Mouse (Mus musculus) kidney, postnatal 25 days (tissue): ENCODE measurements at regions not wholly inside any gene's neighbourhood (a gene's known extent, or its start where the extent isn't known, plus 50 kb on each side); places are given as distances from the start of the nearest gene placed in this dataset.

ENCODE experiments used
- DNase-seq, 2 experiments: peaks; one replicate each; pipeline ENCODE4 v3.0.0; 2021; ENCODE audit warnings: mixed read lengths in 2 of 2

- DNase-seq = no peak
Observed at GRCm38 (mm10) chr16:50766055-50766770, 175.3 kb upstream of the Ccdc54 start.

- no peak for DNase-seq
Observed at GRCm38 (mm10) chr16:50762096-50762495, 171.1 kb upstream of the Ccdc54 start.

- no peak for DNase-seq
Observed at GRCm38 (mm10) chr16:50759979-50760378, 169.0 kb upstream of the Ccdc54 start.

- DNase-seq = peak; percentile 50 to 63
Observed at GRCm38 (mm10) chr16:50756696-50757095, 165.7 kb upstream of the Ccdc54 start.

GRCm38 (mm10) chr16:50753612-50754389 lies 162.8 kb upstream of the Ccdc54 start:
- DNase-seq = peak; percentile 69 to 80

- no peak for DNase-seq
Observed at GRCm38 (mm10) chr16:50753046-50753445, 162.1 kb upstream of the Ccdc54 start.

- peak; percentile 48 to 54 for DNase-seq
Observed at GRCm38 (mm10) chr16:50752277-50752600, 161.3 kb upstream of the Ccdc54 start.

- DNase-seq = no peak
Observed at GRCm38 (mm10) chr16:50751495-50752276, 160.7 kb upstream of the Ccdc54 start.

GRCm38 (mm10) chr16:50747698-50748097 lies 156.7 kb upstream of the Ccdc54 start:
- no peak for DNase-seq

- no peak for DNase-seq
Observed at GRCm38 (mm10) chr16:50745723-50746122, 154.8 kb upstream of the Ccdc54 start.

- DNase-seq = peak; percentile 3 to 38
Observed at GRCm38 (mm10) chr16:50737396-50737843, 146.5 kb upstream of the Ccdc54 start.

GRCm38 (mm10) chr16:50736151-50737047 lies 145.4 kb upstream of the Ccdc54 start:
- DNase-seq = peak; percentile 87 to 89

GRCm38 (mm10) chr16:50733359-50733758 lies 142.4 kb upstream of the Ccdc54 start:
- DNase-seq = no peak

- peak; percentile 94 to 95 for DNase-seq
Observed at GRCm38 (mm10) chr16:50732082-50733006, 141.4 kb upstream of the Ccdc54 start.

GRCm38 (mm10) chr16:50729341-50729740 lies 138.4 kb upstream of the Ccdc54 start:
- DNase-seq = no peak

GRCm38 (mm10) chr16:50723144-50723543 lies 132.2 kb upstream of the Ccdc54 start:
- no peak for DNase-seq

GRCm38 (mm10) chr16:50717306-50718017 lies 126.5 kb upstream of the Ccdc54 start:
- DNase-seq = peak in 1 of 2 experiments; percentile 8

GRCm38 (mm10) chr16:50709727-50710126 lies 118.8 kb upstream of the Ccdc54 start:
- DNase-seq = no peak

GRCm38 (mm10) chr16:50707906-50708305 lies 117.0 kb upstream of the Ccdc54 start:
- DNase-seq = no peak

- no peak for DNase-seq
Observed at GRCm38 (mm10) chr16:50705921-50706320, 115.0 kb upstream of the Ccdc54 start.
